Mouse (Mus musculus): ENCODE data around the gene Pou2f2. TPM values are rescaled to one million over a fixed set of nuclear protein-coding genes. Genes with fewer than 3 reads are reported as not detected.

Gene Pou2f2
- polyA plus RNA-seq, 1 experiment from 2014 or later, result 0.42 TPM

DNA sequence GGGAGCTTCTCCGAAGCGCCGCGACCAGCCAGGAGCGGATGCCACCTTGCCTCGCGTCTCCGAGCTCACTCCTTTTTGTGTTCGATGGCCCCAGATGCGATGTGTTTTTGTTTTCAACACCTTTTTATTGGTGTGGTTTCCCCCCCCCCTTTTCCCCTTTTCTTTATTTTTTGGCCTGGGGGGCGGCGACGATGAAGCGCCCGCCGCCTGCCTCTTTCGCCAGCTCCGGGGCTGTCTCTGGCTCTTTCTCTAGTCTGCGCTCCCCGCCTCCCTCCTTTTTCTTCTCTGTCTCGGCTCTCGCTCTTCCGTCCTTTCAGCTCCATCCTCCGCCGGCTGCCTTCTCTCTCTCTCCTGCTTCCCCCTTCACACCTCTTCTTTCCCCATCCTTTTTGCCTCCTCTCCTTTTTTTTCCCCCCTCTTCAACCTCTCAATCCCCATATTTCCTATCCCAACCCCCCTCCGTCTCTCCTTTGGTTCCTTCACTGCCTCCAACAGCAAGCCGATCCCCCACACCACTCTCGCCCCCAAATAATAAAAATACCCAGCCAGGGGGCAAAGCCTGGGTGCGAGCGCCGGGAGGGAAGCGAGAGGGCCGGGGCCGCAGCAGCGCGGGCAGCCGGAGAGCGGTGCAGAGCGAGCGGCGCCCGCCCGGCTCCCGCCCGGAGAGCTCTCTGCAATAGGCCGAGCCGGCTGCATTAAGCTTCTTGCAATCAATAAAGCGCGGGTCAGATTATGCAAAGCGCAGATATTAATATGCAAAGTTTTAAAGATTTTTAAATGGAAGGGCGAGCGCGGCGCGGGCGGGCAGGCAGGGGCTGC, 530 bp downstream of the Pou2f2 start:
- DNase-seq, result no peak
- H3K9ac ChIP-seq, result peak overlapping the region; percentile 25; the same call in 1 of the 2 replicates
- WGBS, result 2% methylated on average over 55 of the region's 56 CpGs

DNA sequence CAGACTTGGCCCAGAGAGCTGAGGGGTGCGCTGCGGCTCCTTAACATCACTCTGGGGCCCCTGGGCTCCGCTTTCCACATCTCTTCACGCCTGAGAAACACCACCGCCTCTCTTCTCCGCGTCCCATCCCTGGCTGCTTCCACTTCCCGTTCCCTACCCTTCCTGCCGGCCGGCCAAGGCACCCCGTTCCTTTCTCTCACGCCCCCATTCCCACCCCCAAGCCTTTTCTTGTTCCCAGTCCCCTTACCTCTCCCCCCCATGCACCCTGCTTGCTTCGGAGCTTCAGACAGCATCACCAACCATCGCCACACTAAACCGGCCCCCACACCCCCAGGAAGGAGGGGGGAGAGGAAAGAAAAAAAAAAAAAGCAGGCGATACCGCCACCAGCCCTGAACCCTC, 1.2 kb downstream of the Pou2f2 start:
- no peak for TF ChIP-seq CTCF (IDR thresholded peaks at IDR 0.05; ENCODE audit: low read depth)
- peaks cover 77% of the 10 kb centered on the region for H3K27me3 ChIP-seq (ENCODE audit: insufficient read depth, low read length)
- H3K36me3 ChIP-seq (ENCODE audit: insufficient read depth), result no peaks in the 10 kb centered on the region
- H3K27ac ChIP-seq (ENCODE audit: low read depth), result no peak overlapping the region
- H3K9ac ChIP-seq, result no peak overlapping the region
- no peaks in the 10 kb centered on the region for H3K9me3 ChIP-seq (ENCODE audit: low read depth, low read length)
- no peaks in the 10 kb centered on the region for H3K4me1 ChIP-seq (ENCODE audit: insufficient read depth)
- WGBS, result 2% methylated on average over 17 of the region's 17 CpGs
- no peak for ATAC-seq (ENCODE audit: insufficient read depth)
- peak overlapping the region; percentile 82 for H3K4me2 ChIP-seq
- peak overlapping the region; percentile 44 for H3K4me3 ChIP-seq (ENCODE audit: low read depth, low read length)
- DNase-seq, result no peak

More for the DNA sequence above, 530 bp downstream of the Pou2f2 start:
- ATAC-seq (ENCODE audit: insufficient read depth), result peak; percentile 79
- Histone ChIP-seq H3K27me3 (ENCODE audit: insufficient read depth, low read length) (peaks cover 84% of the 10 kb centered on the region), H3K4me2 (peak overlapping the region; percentile 82), H3K4me1 (ENCODE audit: insufficient read depth) (no peaks in the 10 kb centered on the region), H3K36me3 (ENCODE audit: insufficient read depth) (no peaks in the 10 kb centered on the region), H3K27ac (ENCODE audit: low read depth) (no peak overlapping the region), H3K4me3 (ENCODE audit: low read depth, low read length) (peak overlapping the region; percentile 44), H3K9me3 (ENCODE audit: low read depth, low read length) (no peaks in the 10 kb centered on the region)
- no peak for TF ChIP-seq CTCF (IDR thresholded peaks at IDR 0.05; ENCODE audit: low read depth)

DNA sequence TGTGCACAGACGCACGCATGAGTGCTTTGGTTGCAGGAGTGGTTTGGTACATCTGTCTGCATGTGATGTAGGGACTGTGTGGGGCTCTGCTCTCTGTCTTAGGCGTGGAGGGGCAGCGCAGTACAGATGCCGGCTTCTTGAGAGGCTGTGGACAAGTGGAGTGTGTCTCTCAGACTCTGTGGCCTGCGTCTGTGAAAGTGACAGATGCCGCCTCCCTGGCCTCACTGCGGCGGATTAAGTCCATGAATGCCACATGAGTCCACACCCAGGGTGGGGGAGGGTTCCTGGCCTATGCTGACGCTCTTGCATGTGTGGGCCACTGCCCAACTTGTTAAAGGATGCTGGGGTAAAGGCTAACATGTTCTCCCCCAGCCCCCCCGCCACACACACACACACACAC, 5.2 kb downstream of the Pou2f2 start:
- ATAC-seq (ENCODE audit: insufficient read depth) (no peak), DNase-seq (no peak)
- Histone ChIP-seq H3K9me3 (ENCODE audit: low read depth, low read length) (no peaks in the 10 kb centered on the region), H3K4me3 (ENCODE audit: low read depth, low read length) (no peak overlapping the region), H3K27me3 (ENCODE audit: insufficient read depth, low read length) (peaks cover 37% of the 10 kb centered on the region), H3K4me2 (no peak overlapping the region), H3K36me3 (ENCODE audit: insufficient read depth) (no peaks in the 10 kb centered on the region), H3K9ac (no peak overlapping the region), H3K27ac (ENCODE audit: low read depth) (no peak overlapping the region), H3K4me1 (ENCODE audit: insufficient read depth) (no peaks in the 10 kb centered on the region)
- no peak for TF ChIP-seq CTCF (IDR thresholded peaks at IDR 0.05; ENCODE audit: low read depth)
- 61% methylated on average over 11 of the region's 11 CpGs for WGBS

DNA sequence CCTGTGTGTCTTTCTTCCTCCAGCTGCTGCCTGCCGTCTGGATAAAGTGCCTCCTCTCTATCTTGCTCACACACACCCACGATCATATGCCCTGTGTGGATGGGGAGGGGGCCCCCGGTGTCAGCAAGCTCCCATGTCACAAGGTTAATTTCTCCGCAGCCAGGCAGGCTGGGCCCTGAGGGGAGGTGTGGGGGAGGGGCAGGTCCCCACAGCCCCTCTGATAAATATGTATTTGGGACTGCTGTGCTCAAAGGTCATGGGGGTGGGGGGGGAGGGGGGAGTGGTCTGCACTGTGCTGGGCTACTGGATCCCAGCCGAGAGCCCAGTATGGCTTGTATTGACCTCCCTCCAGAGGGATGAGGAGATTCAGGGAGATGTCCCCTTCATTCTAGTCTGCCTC, 6.9 kb downstream of the Pou2f2 start:
- Histone ChIP-seq H3K9me3 (ENCODE audit: low read depth, low read length) (no peaks in the 10 kb centered on the region), H3K4me2 (no peak overlapping the region), H3K27me3 (ENCODE audit: insufficient read depth, low read length) (peaks cover 21% of the 10 kb centered on the region), H3K36me3 (ENCODE audit: insufficient read depth) (no peaks in the 10 kb centered on the region), H3K27ac (ENCODE audit: low read depth) (no peak overlapping the region), H3K4me3 (ENCODE audit: low read depth, low read length) (no peak overlapping the region), H3K4me1 (ENCODE audit: insufficient read depth) (no peaks in the 10 kb centered on the region), H3K9ac (no peak overlapping the region)
- no peak for TF ChIP-seq CTCF (IDR thresholded peaks at IDR 0.05; ENCODE audit: low read depth)
- no peak for ATAC-seq (ENCODE audit: insufficient read depth)
- DNase-seq, result no peak
- WGBS, result 21% methylated on average over 5 of the region's 5 CpGs

GRCm38 (mm10) chr7:25170583-25170982, 8.9 kb downstream of the Pou2f2 start:
- no peak overlapping the region for H3K4me2 ChIP-seq
- no peak overlapping the region for H3K9ac ChIP-seq
- no peak for DNase-seq
- no peaks in the 10 kb centered on the region for H3K4me1 ChIP-seq (ENCODE audit: insufficient read depth)
- H3K27ac ChIP-seq (ENCODE audit: low read depth), result no peak overlapping the region
- WGBS, result 32% methylated on average over 3 of the region's 3 CpGs
- no peaks in the 10 kb centered on the region for H3K36me3 ChIP-seq (ENCODE audit: insufficient read depth)
- no peaks in the 10 kb centered on the region; the same call in 1 of the 2 replicates for H3K27me3 ChIP-seq (ENCODE audit: insufficient read depth, low read length)
- TF ChIP-seq CTCF (IDR thresholded peaks at IDR 0.05; ENCODE audit: low read depth), result no peak
- H3K4me3 ChIP-seq (ENCODE audit: low read depth, low read length), result no peak overlapping the region
- ATAC-seq (ENCODE audit: insufficient read depth), result no peak
- H3K9me3 ChIP-seq (ENCODE audit: low read depth, low read length), result no peaks in the 10 kb centered on the region

GRCm38 (mm10) chr7:25166106-25166505, 13.4 kb downstream of the Pou2f2 start:
- H3K4me1 ChIP-seq (ENCODE audit: insufficient read depth), result no peaks in the 10 kb centered on the region
- H3K9me3 ChIP-seq (ENCODE audit: low read depth, low read length), result no peaks in the 10 kb centered on the region
- ATAC-seq (ENCODE audit: insufficient read depth) (no peak), DNase-seq (no peak)
- no peak overlapping the region for H3K27ac ChIP-seq (ENCODE audit: low read depth)
- H3K4me2 ChIP-seq, result no peak overlapping the region
- no peak for TF ChIP-seq CTCF (IDR thresholded peaks at IDR 0.05; ENCODE audit: low read depth)
- H3K4me3 ChIP-seq (ENCODE audit: low read depth, low read length), result no peak overlapping the region
- 75% methylated on average over 5 of the region's 5 CpGs for WGBS
- no peaks in the 10 kb centered on the region for H3K36me3 ChIP-seq (ENCODE audit: insufficient read depth)
- no peaks in the 10 kb centered on the region; the same call in 1 of the 2 replicates for H3K27me3 ChIP-seq (ENCODE audit: insufficient read depth, low read length)
- no peak overlapping the region for H3K9ac ChIP-seq

DNA sequence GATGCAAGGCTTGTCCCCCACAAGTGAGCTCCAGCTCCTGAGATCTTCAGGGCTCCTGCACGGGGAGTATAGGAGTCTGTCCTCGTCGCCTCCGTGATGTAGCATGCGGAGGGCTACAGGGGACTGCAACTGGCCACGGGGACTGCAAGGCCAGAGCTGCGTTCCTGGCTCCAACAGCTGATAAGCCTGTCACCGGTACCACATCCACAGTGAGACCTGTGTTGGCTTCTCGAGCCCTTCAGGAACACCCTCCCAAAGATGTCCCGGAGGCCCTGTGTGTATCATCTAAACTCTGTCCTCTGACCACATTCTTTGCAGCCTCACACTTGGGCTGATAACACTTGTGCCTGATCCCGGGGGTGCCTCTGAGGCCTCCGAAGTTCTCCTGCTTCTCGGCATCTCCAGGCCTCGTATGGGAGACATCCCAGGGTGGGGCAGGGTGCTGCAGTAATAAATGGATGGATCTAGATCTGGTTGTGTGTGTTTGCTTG, 23.3 kb downstream of the Pou2f2 start:
- 15% methylated on average over 14 of the region's 14 CpGs for WGBS
- H3K4me3 ChIP-seq (ENCODE audit: low read depth, low read length), result no peak overlapping the region

More for the DNA sequence above, 23.3 kb downstream of the Pou2f2 start:
- Histone ChIP-seq H3K4me1 (ENCODE audit: insufficient read depth) (peaks cover 3% of the 10 kb centered on the region; the same call in 1 of the 2 replicates), H3K36me3 (ENCODE audit: insufficient read depth) (no peaks in the 10 kb centered on the region), H3K27ac (ENCODE audit: low read depth) (no peak overlapping the region), H3K9me3 (ENCODE audit: low read depth, low read length) (no peaks in the 10 kb centered on the region), H3K9ac (no peak overlapping the region), H3K27me3 (ENCODE audit: insufficient read depth, low read length) (peaks cover 7% of the 10 kb centered on the region), H3K4me2 (peak overlapping the region; percentile 38; the same call in 1 of the 2 replicates)
- no peak for TF ChIP-seq CTCF (IDR thresholded peaks at IDR 0.05; ENCODE audit: low read depth)
- DNase-seq (no peak), ATAC-seq (ENCODE audit: insufficient read depth) (no peak)
